Mouse (Mus musculus) cortical plate, adult 2 months (tissue): ENCODE measurements around the gene Tcap. TPM values are rescaled to one million over a fixed set of nuclear protein-coding genes. Genes with fewer than 3 reads are reported as not detected.
A peak's percentile ranks its signal among the peaks of the same experiment; 100 is the strongest.

Source experiments
- H3K27ac ChIP-seq: fragments of 200-500 bp; 2 replicates; pipeline ENCODE4 v1.5.1; 2012; ENCODE audit warnings: low read length, control low read depth, inconsistent platforms; ENCODE audit not compliant: insufficient read depth
- H3K4me1 ChIP-seq: fragments of 200-500 bp; 2 replicates; pipeline ENCODE4 v1.6.1; 2011; ENCODE audit warnings: low read length; ENCODE audit not compliant: control insufficient read depth, insufficient read depth
- H3K4me3 ChIP-seq: fragments of 200-500 bp; 2 replicates; pipeline ENCODE4 v1.5.1; 2011; ENCODE audit warnings: mild to moderate bottlenecking, low read length, control low read depth; ENCODE audit not compliant: insufficient read depth
- CTCF ChIP-seq: fragments of 200-500 bp; IDR thresholded peaks from 2 replicates; pipeline ENCODE4 v1.5.1; 2011; ENCODE audit warnings: mild to moderate bottlenecking, control low read depth, low read length; ENCODE audit not compliant: insufficient read depth; ENCODE audit errors: extremely low read depth
- POLR2A ChIP-seq: fragments of 200-500 bp; IDR thresholded peaks from 2 replicates; pipeline ENCODE4 v1.6.1; 2011; ENCODE audit warnings: mild to moderate bottlenecking, low read length, control low read depth; ENCODE audit not compliant: insufficient read depth; ENCODE audit errors: extremely low read depth
- polyA plus RNA-seq: library from polyadenylated mRNA; depleted of rRNA; stranded (reverse); fragments of >200 nt; gene quantifications from 2 replicates; pipeline ENCODE4 v1.2.3, GENCODE M21; 2012

The Tcap gene
- polyA plus RNA-seq, 1 experiment, result 17.7 TPM

DNA sequence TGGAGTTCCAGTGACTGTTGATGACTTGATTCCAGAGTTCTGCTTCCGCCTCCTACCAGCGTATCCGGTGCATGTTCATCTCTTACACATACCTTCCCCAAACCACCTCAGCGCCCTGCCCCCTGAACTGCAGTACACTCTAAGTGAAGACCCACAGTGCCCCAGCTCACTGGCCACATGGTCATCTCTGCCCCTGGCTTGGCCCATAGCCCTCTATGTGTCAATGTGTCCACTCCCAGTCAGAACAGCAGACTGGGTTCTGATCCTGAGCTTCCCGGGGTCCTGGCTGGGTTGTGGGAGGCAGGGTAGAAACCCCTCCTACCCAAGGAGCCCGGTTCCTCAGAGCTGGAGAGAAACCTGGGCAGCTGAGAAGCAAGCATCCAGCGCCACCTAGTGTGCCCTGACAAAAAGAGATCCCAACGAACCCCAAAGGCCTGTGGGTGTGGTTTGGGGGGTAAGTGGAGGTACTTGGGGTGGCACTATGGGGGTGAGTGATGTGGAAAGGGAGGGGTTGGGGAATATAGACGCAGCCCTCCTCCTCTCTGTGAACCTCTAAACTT, 5.7 kb downstream of the Tcap start:
- Histone ChIP-seq H3K27ac (no peak overlapping the region), H3K4me1 (0 out of 2 replicates have a peak, but pooled peaks cover under 1% of the 10 kb centered on the region), H3K4me3 (no peak overlapping the region)
- no peak for TF ChIP-seq POLR2A
- peak; percentile 79 for TF ChIP-seq CTCF

DNA sequence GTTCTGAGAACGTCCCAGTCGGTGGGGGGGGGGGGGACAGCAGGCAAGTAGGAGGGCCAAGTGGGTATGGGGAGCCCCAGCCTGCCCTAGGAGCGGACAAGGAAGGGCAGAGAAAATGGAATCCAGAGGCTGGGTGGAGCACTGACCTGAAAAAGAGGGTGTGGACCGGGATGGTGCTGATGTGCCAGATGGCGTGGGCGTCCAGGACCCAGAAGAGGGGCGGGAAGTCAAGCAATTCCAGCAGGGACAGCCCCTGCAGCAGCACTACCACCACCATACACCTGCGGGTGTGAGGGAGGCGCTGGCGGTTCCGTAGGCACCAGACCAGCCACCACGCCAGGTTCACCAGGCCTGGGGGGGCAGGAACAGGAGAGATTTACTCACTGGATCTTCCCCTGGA, 6.5 kb downstream of the Tcap start:
- 0 out of 2 replicates have a peak, but pooled peaks cover 1% of the 10 kb centered on the region for H3K4me1 ChIP-seq
- H3K27ac ChIP-seq, result no peak overlapping the region
- H3K4me3 ChIP-seq, result no peak overlapping the region
- no peak for TF ChIP-seq POLR2A
- TF ChIP-seq CTCF, result no peak

DNA sequence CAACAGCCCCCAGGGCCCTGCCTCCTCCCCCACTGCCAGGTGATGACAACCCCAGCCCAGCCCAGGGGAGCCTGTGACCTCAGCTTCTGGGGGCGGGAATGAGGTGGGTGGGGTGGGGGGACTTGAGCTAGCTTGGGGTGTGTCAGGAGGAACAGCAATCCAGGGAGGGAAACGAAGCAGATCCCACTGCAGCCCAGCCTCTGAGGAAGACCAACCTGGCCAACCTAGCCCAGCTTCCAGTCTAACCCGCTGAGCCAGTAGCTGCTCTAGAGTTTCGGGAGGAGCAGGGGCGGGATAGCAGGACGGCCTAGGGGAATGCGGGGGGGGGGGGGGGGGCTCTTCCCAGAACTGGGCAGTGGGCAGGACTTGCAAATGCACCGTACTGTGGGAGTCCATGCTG, 8.4 kb downstream of the Tcap start:
- 0 out of 2 replicates have a peak, but pooled peaks cover 1% of the 10 kb centered on the region for H3K4me1 ChIP-seq
- H3K27ac ChIP-seq, result no peak overlapping the region
- TF ChIP-seq POLR2A (no peak), CTCF (no peak)
- no peak overlapping the region for H3K4me3 ChIP-seq

DNA sequence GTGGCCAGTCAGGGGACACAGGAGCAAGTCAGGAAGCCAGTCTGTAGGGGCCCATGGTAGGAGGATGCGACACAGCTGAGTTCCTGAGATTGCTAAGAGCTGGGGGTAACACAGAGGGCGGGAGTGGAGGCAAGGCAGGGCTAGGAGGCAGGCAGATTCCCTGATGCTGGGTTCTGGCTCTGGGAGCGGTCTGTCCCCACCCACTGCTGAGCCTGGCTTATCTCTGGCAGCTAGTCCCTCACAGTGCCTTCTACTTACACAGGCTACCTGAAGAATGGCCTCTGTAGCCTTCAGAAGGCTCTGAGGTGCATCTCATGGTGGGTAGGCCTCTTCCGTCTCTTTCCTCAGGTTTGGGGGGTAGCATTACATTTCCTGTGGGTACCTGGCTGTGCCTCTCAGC, 9.0 kb downstream of the Tcap start:
- Histone ChIP-seq H3K27ac (no peak overlapping the region), H3K4me1 (0 out of 2 replicates have a peak, but pooled peaks cover 1% of the 10 kb centered on the region), H3K4me3 (no peak overlapping the region)
- TF ChIP-seq POLR2A (no peak), CTCF (no peak)

DNA sequence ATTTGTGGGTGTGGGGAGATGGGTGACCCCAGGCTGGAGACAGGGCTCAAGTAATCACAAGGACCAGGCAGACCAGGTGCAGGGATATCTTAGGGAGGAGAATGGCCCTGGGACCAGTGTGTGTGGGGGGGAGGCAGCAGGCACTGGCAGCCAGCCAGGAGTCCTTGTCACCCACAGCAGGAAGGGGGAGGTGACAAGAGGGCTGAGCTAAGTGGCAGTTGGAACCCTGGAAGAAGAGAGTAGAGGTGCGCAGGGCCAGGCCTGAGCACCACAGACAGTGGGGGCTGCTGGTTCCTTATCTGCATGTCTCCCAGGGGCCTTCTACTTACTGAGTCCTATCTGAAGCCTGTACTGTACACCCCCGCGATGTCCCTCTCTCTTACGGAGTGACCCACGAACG, 9.7 kb downstream of the Tcap start:
- H3K27ac ChIP-seq, result no peak overlapping the region
- 0 out of 2 replicates have a peak, but pooled peaks cover 1% of the 10 kb centered on the region for H3K4me1 ChIP-seq
- no peak overlapping the region for H3K4me3 ChIP-seq
- TF ChIP-seq CTCF (no peak), POLR2A (no peak)

DNA sequence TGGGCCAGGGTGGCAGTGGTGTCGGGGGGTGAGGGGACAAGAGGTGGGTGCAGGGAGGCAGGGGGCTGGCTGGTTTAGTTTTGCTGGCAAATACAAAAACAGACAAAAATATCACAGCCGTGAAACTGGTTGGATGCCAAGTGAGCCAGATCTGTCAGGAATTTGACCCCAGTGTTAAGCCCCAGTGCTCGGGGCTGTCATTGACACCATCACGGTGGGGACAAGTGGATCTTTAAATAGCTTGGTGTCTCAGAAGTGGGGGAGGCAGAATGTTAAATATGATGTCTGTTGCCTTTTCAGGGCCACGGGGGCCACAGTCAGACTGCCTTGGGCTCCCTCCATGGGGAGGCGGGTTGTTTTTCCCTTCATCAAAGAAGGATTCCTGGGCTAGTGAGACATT, 10.7 kb downstream of the Tcap start:
- no peak overlapping the region for H3K27ac ChIP-seq
- no peak for TF ChIP-seq CTCF
- TF ChIP-seq POLR2A, result no peak
- H3K4me1 ChIP-seq, result 0 out of 2 replicates have a peak, but pooled peaks cover 1% of the 10 kb centered on the region
- H3K4me3 ChIP-seq, result no peak overlapping the region

DNA sequence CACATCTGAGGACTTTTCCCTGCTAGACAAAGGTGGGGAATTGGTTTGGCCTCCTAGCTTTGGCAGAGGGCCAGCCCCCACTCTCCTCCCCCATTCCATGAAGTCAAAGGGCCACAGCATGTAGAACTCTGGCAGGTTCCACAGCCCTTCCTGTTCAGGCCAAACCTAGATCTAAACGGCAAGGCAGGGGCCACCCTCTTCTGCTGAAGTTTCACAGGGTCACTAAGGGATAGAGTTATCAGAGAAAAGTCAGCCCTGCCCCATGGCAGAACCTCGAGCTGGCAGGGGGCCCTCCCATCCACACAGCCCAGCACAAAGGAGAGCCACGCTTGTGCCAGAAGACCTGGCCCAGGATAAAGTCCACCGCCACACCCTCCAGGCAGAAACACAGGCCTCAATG, 11.4 kb downstream of the Tcap start:
- H3K4me1 ChIP-seq, result 0 out of 2 replicates have a peak, but pooled peaks cover 1% of the 10 kb centered on the region
- H3K27ac ChIP-seq, result no peak overlapping the region
- H3K4me3 ChIP-seq, result no peak overlapping the region
- no peak for TF ChIP-seq POLR2A
- TF ChIP-seq CTCF, result no peak

DNA sequence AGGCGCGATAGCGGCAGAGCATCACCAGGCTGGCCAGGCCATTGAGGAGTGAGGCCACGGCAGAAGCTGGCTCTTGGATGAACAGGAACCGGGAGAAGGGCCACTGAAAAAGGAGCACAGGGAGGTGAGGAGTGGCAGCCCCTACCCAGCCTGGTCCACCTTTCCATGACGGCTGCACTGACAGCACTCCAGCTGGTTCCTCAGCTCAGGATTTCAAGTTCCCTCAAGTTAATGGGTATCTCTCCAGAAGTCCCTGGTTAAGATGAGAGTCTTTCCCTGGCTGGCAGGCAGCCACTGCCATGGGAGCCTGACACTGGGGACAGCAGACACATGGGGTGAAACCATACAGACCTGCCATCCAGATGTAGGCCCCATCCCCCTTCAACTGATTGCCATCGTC, 14.3 kb downstream of the Tcap start:
- Histone ChIP-seq H3K27ac (no peak overlapping the region), H3K4me1 (peaks cover 1% of the 10 kb centered on the region; the same call in 1 of the 2 replicates), H3K4me3 (no peak overlapping the region)
- TF ChIP-seq POLR2A (no peak), CTCF (no peak)

DNA sequence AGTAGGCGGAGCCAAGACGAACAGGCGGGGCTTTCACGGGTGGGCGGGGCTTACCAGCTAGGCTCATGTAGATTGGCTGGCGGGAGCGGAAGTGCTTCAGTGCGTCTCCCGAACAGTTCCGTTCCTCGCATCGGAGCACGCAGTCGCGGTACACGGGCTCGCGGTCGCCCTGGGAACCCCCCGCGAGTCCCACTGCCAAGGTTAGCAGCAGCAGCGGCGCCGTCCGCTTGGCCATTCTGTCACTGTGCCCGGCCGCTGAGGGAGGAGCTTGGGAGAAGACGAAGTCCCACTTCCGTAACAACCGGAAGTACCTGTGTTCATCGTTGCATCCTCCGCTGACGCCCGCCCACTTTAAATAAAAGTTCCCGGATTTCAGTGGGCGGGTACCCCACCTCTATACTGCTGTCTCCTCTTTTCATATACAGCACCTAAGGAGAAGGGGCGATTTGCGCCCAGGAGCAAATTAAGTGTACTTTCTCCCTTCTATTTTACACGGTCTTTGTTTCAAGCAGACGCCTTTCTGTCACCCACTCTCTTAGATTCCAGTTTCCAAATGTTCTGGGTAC, 16.6 kb downstream of the Tcap start, which contains the start of gene Pgap3:
TSS of gene Pgap3 (minus strand) at position 330 of the 566 bp plus-strand sequence.
- peak within 1 kb of the TSS; percentile 44 for H3K4me3 ChIP-seq
- TF ChIP-seq POLR2A (peak; percentile 30; the same call in 1 of the 2 replicates), CTCF (no peak)

DNA sequence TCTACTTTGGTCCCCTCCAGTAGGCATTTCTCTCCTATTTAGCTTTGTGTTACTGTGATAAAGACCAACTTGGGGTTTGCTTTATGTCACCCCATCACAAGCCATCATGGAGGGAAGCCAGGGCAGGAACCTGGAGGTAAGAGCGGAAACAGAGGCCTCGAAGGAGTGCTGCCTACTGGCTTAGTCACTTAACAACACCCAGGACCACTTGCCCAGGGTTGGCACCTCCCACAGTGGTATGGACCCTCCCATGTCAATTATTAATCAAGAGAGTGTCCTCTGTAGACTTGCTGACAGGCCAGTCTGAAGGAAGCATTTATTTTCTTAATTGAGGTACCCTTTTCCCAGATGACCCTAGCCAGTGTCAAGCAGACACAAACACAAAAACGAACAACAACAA, 17.2 kb downstream of the Tcap start:
- TF ChIP-seq CTCF (no peak), POLR2A (no peak)
- Histone ChIP-seq H3K4me1 (no peaks in the 10 kb centered on the region; the same call in 1 of the 2 replicates), H3K27ac (no peak overlapping the region), H3K4me3 (peak overlapping the region; percentile 44; the same call in 1 of the 2 replicates)

More for the DNA sequence above, 16.6 kb downstream of the Tcap start, which contains the start of gene Pgap3:
- Histone ChIP-seq H3K27ac (peak within 1 kb of the TSS; percentile 78), H3K4me1 (no peaks in the 10 kb centered on the region; the same call in 1 of the 2 replicates)
